Mouse (Mus musculus): ENCODE measurements around the gene Inpp4b. TPM values are rescaled to one million over a fixed set of nuclear protein-coding genes. Genes with fewer than 3 reads are reported as not detected.

Gene Inpp4b
- polyA plus RNA-seq, 1 experiment: 0.46 TPM

- DNase-seq (ENCODE audit: low read depth, low spot score): no peak
- WGBS: 78% methylated on average over 1 of the region's 1 CpGs
These were observed 517.4 kb downstream of the Inpp4b start for GRCm38 (mm10) chr8:81859805-81860204.

GRCm38 (mm10) chr8:81861311-81861710 is 519.0 kb downstream of the Inpp4b start:
- no peak for DNase-seq (ENCODE audit: low read depth, low spot score)
- 89% methylated on average over 8 of the region's 8 CpGs for WGBS

- DNase-seq (ENCODE audit: low read depth, low spot score): no peak
These were observed 520.4 kb downstream of the Inpp4b start for GRCm38 (mm10) chr8:81862738-81863137.

GRCm38 (mm10) chr8:81864318-81864717 is 522.0 kb downstream of the Inpp4b start:
- 79% methylated on average over 2 of the region's 2 CpGs for WGBS
- DNase-seq (ENCODE audit: low read depth, low spot score): no peak

GRCm38 (mm10) chr8:81865664-81866063 is 523.3 kb downstream of the Inpp4b start:
- DNase-seq (ENCODE audit: low read depth, low spot score): no peak
- 53% methylated on average over 3 of the region's 3 CpGs for WGBS

GRCm38 (mm10) chr8:81867020-81867419 is 524.7 kb downstream of the Inpp4b start:
- 73% methylated on average over 3 of the region's 3 CpGs for WGBS
- DNase-seq (ENCODE audit: low read depth, low spot score): no peak

- no peak for DNase-seq (ENCODE audit: low read depth, low spot score)
- WGBS: 98% methylated on average over 2 of the region's 2 CpGs
These were observed 528.1 kb downstream of the Inpp4b start for GRCm38 (mm10) chr8:81870466-81870865.

- 66% methylated on average over 3 of the region's 3 CpGs for WGBS
- DNase-seq (ENCODE audit: low read depth, low spot score): no peak
These were observed 537.7 kb downstream of the Inpp4b start for GRCm38 (mm10) chr8:81880071-81880470.

GRCm38 (mm10) chr8:81884195-81884594 is 541.8 kb downstream of the Inpp4b start:
- 92% methylated on average over 5 of the region's 5 CpGs for WGBS
- DNase-seq (ENCODE audit: low read depth, low spot score): no peak

- no peak for DNase-seq (ENCODE audit: low read depth, low spot score)
These were observed 546.5 kb downstream of the Inpp4b start for GRCm38 (mm10) chr8:81888843-81889242.

GRCm38 (mm10) chr8:81893292-81893691 is 550.9 kb downstream of the Inpp4b start:
- DNase-seq (ENCODE audit: low read depth, low spot score): no peak
- WGBS: 92% methylated on average over 1 of the region's 1 CpGs

- WGBS: 90% methylated on average over 5 of the region's 5 CpGs
- no peak for DNase-seq (ENCODE audit: low read depth, low spot score)
These were observed 604.5 kb downstream of the Inpp4b start for GRCm38 (mm10) chr8:81946812-81947211.

GRCm38 (mm10) chr8:81953101-81953500 is 610.7 kb downstream of the Inpp4b start:
- DNase-seq (ENCODE audit: low read depth, low spot score): no peak
- 78% methylated on average over 2 of the region's 2 CpGs for WGBS

- no peak for DNase-seq (ENCODE audit: low read depth, low spot score)
- WGBS: 39% methylated on average over 8 of the region's 8 CpGs
These were observed 642.8 kb downstream of the Inpp4b start for GRCm38 (mm10) chr8:81985128-81985665.

- DNase-seq (ENCODE audit: low read depth, low spot score): no peak
- WGBS: 83% methylated on average over 3 of the region's 3 CpGs
These were observed 650.6 kb downstream of the Inpp4b start for GRCm38 (mm10) chr8:81992966-81993365.

GRCm38 (mm10) chr8:81996239-81996638 is 653.9 kb downstream of the Inpp4b start:
- no peak for DNase-seq (ENCODE audit: low read depth, low spot score)

GRCm38 (mm10) chr8:81996823-81997222 is 654.5 kb downstream of the Inpp4b start:
- DNase-seq (ENCODE audit: low read depth, low spot score): no peak
- 39% methylated on average over 1 of the region's 1 CpGs for WGBS

More at GRCm38 (mm10) chr8:81996239-81996638, 653.9 kb downstream of the Inpp4b start:
- WGBS: 53% methylated on average over 3 of the region's 3 CpGs

GRCm38 (mm10) chr8:82004158-82004557 is 661.8 kb downstream of the Inpp4b start:
- no peak for DNase-seq (ENCODE audit: low read depth, low spot score)

GRCm38 (mm10) chr8:82005466-82005865 is 663.1 kb downstream of the Inpp4b start:
- DNase-seq (ENCODE audit: low read depth, low spot score): no peak
- WGBS: 78% methylated on average over 2 of the region's 2 CpGs

More at GRCm38 (mm10) chr8:82004158-82004557, 661.8 kb downstream of the Inpp4b start:
- 93% methylated on average over 4 of the region's 4 CpGs for WGBS

- DNase-seq (ENCODE audit: low read depth, low spot score): no peak
- WGBS: 82% methylated on average over 5 of the region's 5 CpGs
These were observed 675.4 kb downstream of the Inpp4b start for GRCm38 (mm10) chr8:82017792-82018191.

- DNase-seq (ENCODE audit: low read depth, low spot score): no peak
- 35% methylated on average over 3 of the region's 3 CpGs for WGBS
These were observed 685.0 kb downstream of the Inpp4b start for GRCm38 (mm10) chr8:82027401-82027800.

- no peak for DNase-seq (ENCODE audit: low read depth, low spot score)
These were observed 686.5 kb downstream of the Inpp4b start for GRCm38 (mm10) chr8:82028896-82029295.

More at GRCm38 (mm10) chr8:82028896-82029295, 686.5 kb downstream of the Inpp4b start:
- 10% methylated on average over 1 of the region's 1 CpGs for WGBS
